Mouse (Mus musculus) bone marrow, adult 2 months (tissue): ENCODE measurements around the gene Olfr1009.

ENCODE experiments used
- CTCF ChIP-seq: fragments of 200-500 bp; IDR thresholded peaks from 2 replicates; pipeline ENCODE4 v1.5.1; 2011; ENCODE audit warnings: low read length, control low read depth; ENCODE audit not compliant: control insufficient read depth, insufficient read depth
- POLR2A ChIP-seq: fragments of 200-500 bp; IDR thresholded peaks from 2 replicates; pipeline ENCODE4 v1.6.1; 2011; ENCODE audit warnings: low read depth, mild to moderate bottlenecking, control low read depth, low read length, borderline replicate concordance; ENCODE audit not compliant: control insufficient read depth

GRCm38 (mm10) chr2:85762666-85763065 lies 47.4 kb downstream of the Olfr1009 start, which contains the start of gene Olfr1012:
- TF ChIP-seq CTCF (no peak), POLR2A (no peak)
